Mouse (Mus musculus) layer of hippocampus, adult 9-10 months (tissue): ENCODE data around the gene Kcna5.

Source experiments
- DNase-seq: peaks from one replicate; pipeline ENCODE4 v3.0.0; 2022; ENCODE audit warnings: low spot score

Kcna5 gene

DNA sequence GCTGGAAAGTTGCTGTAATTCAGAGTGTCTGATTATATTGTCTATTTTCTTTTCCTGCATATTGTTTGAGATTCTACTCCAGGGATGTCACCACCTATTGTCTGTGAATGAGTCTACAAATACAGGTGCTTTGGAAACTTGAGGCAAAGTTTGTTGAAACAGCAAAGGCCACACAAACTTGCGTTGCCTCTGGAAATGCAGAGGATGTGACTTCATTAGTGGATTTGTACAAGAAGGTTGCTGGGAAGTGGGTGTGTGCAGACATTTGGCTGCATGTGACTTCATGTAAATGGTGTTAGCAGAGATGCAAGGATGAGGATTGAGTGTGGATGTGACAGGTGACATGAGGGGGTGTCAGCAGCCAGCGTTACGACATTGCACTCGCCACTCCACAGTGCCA lies 1.7 kb upstream of the Kcna5 start:
- no peak for DNase-seq

DNA sequence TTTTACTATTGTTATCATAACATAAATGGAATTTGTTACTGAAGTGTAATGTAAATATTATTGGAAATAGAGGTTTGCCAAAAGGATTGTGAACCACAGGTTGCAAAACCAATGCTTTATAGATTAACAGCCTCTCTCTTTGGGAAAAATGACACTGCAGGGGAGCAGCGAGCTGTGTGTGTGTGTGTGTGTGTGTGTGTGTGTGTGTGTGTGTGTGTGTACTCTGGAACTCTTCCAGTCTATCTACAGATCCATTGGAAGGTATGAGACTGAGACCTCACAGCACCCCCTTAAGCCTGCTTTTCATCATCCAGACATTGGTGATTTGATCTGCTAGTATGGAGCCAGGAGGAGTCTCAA lies 679 bp upstream of the Kcna5 start:
- DNase-seq, result no peak

DNA sequence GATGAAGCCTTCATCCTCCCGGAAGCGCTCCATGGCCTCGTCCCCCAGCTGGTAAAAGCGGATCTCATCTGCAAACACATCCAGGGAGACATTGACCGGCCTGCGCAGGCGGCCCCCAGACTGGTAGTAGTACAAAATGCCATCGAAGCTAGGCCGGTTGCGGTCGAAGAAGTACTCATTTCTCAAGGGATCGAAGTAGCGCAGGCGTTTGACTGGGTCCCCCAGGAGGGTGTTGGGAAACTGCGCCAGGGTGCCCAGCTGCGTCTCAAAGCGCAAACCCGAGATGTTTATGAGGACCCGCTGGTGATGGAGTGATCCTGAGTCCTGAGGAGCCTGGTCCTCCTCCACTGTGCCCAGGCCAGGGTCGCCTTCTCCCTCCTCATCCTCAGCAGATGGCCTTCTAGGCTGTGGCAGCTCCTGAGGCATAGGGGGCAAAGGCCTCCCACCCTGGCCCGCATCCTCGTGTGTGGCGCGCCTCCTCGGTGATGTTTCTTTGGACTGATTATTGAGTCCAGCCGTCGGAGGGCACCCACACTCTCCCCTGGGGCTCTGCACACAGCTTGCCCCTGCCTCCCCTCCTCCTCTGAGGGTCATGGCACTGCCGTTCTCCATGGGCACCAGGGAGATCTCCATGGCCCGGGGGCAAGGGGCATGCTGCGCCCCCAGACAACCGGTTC lies 543 bp downstream of the Kcna5 start:
- no peak for DNase-seq

DNA sequence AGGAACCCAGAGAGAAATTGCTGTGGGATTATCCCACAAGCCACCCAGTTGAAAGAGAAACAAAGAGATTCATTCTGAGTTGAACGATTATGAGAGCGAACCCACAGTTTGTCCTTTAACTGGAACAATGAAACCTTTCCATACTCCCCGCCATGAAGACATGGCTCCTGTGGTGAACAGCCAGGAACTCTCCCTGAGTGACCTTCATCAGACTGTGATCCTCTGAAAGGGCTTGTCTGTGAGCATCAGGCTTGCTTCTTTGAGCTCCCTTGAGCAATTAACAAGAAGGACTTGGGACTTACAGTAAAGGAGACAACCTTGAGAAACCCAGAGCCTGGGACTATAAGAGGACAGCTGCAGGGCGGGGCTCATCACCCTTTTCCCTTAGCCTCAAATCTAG lies 3.9 kb downstream of the Kcna5 start:
- DNase-seq, result no peak

DNA sequence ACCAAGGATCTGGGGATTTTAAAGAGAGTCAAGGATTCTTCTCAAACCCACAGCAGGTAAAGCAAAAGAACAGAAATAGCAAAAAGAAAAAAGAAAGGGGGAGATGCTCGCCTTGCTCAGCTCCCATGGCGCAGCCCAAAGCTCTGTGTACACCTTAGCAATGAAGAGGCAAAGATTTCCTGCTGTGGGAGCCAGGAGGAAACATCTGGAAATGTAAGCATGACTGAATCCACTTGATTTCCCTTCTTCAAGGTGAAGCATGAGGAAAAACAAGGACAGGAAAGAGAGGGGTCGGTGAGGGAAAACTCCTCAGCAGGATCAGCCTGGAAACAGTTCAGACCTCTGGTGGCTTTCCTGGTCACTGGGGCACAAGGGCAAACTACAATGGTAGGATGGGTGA lies 5.2 kb downstream of the Kcna5 start:
- DNase-seq, result no peak

DNA sequence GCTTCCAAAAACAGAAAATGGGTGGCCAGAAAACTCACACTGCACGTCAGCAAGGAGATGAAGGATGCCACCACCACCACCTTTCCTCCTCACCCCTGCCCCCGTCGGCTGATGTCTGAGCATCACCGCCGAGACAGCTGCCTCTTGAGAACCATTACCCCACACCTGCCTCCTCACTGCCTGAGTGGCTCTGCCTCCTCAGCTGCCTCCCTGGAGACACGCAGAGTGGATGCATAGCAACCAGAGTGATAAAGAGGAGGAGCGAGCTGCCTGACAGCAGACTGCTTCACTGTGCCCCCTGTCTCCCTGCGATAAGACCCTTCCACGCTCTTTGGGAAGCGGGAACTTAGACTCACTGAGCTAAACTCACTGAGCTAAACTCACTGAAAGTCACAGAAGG lies 20.5 kb downstream of the Kcna5 start:
- DNase-seq, result no peak

DNA sequence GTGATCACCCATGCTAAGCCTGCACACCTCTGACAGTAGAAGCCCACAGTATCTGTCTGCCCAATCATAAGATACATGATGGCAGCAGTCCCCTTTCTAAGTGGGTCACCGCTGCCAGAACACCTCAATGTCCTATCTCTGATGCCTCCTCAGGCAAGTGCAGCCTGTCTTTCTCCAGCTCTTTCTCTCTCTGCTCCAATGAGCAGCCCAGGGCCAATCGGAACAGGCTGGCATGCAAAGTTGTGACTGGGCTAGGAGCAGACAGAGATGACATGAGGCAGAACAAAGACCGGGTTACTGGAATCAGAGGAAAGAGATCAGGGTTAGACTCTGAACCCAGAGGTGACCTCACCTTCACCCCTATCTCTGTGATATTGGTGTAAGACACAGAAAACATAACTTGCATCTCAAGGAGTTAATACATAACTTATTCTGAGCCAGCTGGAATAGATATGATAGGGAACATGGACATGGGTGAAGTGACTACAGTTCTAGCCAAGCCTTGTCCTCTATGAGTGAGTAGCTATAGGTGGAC lies 21.4 kb downstream of the Kcna5 start:
- DNase-seq, result no peak

DNA sequence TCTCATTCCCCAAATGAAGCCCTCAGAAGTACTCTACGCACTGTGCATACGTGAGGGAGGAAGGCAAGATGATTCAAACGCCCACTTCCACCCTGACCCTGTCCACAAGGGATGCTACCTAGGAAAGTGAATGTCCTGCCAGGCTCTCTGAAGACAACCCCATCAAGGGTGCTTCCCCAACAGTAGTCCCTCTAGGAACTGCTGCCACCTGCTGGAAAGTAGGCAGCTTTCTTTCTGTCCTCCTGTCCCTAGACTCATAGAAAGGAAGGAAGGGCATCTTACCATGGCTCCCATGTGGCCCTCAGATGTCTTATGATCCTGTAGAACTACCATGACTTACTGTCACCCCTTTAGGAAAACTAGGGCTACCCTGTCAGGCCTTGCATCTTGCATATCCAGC lies 22.1 kb downstream of the Kcna5 start:
- DNase-seq, result no peak

DNA sequence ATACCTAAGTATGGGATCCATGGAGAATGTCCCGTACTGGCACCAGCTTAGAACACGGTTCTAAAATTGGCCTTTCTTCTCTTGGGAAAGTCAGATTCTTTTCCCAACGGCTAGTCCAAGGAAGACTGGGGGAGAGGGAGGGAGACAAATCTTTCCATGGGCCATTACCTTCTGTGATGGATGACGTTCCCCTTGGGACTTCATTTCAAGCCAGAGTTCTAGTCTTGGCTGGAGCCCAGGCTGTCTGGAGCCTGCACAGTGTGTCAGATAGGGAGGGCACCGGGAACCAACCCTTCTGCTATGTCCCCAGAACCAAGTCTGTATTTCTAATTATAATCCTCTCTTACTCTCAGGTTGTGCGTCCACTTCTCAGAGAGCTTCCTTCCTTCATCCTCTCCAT lies 26.5 kb downstream of the Kcna5 start:
- no peak for DNase-seq

DNA sequence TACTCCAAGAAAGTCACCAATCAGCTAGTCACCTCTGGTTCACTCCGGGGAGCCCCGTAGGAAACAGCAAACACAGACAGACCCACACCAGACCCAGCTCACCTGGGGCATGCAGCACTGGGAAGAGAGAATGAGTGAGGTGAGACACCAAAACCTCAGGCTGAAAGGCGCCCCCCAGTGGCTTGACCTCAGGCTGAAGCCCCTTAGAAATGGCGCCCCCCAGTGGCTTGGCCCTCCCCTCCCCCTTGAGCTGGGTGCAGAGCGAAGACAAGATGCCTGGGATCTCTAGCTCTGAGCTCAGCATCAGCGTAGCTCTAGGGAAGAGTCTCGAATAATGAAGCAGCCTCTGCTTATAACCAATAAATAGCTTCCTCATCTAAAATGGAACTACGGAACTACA lies 31.3 kb downstream of the Kcna5 start:
- DNase-seq, result no peak

DNA sequence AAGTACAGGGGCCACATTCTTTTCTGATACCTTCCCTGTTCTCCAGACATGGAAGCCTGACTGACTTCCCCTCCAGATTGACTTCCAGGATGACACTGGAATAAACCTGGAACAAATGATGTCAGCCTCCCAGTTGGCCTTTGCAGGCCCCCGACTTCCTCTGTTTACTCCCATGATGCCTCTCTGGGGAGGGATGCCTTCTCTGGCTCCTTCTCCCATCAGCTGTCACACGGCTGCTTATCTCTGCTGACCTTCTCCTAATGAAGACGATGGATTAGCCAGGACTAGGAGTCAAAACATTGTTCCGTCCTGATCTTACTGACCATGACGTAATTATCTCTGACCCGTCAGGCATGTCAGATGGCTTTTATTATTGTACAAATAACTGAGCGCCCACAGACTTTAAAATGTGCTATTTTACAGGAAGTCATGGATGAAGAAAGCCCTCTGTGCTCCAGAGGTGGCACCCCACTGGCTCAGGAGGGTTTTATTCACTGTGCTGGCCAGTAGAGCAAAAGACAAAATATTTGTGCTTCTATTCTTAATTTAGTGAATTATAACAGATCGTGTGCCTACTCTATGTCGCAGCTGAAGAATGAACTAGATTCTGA lies 32.4 kb downstream of the Kcna5 start:
- no peak for DNase-seq

DNA sequence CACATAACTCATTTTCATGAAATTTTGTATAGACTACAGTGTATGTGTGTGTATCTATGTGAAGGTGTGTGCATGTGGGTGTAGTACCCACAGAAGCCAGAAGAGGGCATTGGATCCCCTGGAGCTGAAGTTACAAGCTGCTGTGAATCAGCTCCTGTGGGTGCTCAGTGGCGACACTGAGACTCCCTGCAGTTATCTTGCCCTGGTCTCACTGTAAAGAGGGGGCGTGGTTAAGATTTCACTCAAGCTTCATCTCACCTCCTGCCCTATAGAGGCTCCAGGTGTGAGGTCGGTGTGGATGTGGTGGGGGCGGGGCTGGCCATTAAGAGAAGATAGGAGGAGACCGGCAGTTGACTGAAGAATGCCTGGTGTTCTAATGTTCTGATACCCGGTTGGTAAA lies 34.2 kb downstream of the Kcna5 start:
- no peak for DNase-seq

DNA sequence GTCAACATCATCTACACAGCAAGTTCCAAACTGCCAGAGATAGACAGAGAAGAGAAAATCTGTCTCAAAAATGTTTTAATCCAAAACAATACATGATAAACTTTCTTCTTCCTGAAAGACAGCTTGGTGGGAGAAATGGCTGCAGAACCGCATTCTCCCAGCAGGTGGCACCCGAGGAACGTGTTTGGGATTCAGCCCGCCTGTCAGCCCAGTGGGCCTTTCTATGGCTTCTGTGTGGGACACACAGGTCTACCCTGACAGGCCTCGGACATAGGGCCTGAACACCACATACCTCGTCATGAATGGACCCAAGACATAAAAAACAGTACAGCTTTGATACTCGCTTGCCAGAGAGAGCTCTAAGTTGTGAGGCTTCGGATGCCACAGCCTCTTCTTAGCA lies 35.1 kb downstream of the Kcna5 start:
- peak; percentile 71 for DNase-seq

DNA sequence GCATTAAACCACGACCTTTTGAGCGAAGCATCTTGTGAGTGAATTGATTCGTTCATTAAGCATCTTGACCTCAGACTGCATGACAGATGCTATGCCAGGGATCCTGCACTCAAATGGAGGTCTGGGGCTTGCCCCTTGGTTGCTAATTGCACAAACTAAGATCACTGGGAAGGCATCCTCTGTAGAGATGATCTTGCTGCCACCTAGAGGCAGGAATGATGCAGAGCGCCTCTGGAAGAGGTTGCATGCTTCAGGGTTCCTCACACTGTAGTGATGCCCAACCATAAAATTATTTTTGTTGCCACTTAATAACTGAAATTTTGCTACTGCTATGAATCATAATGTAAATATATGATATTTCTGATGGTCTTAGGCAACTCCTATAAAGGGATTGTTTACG lies 37.3 kb downstream of the Kcna5 start:
- peak; percentile 53 for DNase-seq

DNA sequence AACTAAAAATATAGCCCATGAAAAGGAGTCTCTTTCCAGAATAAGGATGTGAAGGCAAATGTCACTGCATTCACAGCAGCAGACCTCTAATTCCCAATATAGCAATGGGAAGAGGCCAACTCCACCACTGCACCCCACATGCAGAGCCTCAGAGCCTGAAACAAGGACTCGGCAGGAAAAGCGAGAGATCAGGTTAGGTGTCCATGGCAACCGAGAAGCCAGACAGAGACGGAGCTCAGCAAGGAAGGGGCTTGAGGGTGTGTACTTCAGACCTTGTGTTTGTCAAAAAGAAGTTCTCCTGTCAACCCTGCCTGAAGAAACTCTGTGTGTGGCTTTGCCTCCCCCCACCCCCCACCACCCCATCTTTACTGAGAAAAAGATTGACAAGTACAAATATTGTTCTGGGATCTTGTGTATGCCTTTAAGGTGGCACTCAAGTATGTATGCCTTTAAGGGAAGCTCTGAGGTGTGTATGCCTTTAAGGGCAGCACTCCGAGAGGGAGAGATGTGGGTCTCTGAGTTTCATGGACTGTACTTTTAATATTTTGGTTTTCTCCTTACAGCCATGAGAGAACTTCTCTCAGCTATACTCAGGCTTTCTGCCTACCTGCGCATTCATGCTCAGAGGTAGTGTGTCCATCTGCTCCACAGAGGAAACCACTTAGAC lies 37.9 kb downstream of the Kcna5 start:
- DNase-seq, result no peak

DNA sequence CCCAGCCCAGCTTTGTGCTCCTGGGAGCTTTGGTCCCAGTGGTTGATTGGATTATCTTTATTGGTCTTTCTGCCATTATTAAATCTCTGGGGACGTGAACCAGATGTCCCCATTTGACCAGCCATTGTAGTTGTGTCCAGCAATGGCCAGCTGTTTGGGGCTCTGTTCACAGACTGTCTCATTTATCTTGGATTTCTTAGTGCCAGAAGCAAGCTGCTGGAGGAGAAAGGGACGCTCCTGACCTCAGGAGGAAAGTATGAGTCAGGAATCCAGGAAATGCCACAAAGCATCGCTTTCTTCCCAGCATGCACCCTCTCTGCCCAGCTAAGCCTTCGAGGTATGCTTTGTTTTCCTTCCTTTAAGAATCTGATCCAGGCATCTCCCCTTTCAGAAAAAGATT lies 48.1 kb downstream of the Kcna5 start:
- no peak for DNase-seq

DNA sequence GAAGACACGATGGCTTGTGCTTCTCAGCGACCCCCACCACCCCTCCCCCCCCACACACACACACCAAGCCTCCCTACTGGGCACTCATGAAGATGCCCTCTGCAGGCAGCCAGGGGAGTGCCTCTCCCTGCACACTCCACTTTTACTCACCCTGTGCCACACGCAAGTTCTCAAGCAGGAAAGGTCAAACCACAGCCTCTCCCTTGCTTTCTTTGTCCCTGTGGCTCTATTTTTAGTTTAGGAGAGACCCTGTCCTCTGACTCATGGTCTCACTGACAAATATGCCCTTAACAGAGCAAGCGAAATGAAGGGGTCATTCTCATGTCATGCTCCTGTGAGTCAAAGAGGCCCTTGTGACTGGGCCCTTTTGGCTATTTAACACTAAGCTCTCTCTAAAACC lies 50.3 kb downstream of the Kcna5 start:
- DNase-seq, result no peak

DNA sequence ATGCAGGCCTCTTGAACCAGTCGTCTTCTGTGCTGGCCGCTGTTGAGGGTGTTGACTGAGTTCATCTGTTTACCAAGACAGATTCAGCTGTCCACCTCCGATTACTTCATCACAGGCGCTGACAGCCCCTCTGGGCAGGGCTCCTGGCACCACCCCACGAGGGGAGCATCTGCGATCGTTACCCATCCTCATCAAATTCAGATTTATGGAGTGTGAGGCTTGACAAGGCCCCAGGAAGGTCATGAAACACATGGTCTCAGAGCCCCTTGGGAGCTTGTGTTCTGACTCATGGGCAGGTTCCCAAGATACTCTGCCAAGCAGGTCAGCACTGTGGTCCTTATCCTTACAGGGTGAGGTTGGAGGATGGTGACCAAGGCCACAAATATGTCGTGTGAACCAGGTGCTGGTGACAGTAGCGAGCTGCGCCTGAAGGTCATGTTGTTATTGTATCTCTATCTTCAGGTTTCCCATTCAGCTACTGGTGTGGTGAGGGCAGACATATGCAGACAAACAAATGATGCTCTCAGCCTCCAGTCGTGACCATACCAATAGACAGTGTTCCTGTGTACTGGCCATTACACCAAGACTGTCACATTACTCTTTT lies 51.8 kb downstream of the Kcna5 start:
- no peak for DNase-seq
